Mouse (Mus musculus): ENCODE results near the gene Hoxb5. TPM values are rescaled to one million over a fixed set of nuclear protein-coding genes. Genes with fewer than 3 reads are reported as not detected.

Hoxb5 gene
- polyA plus RNA-seq, 1 experiment = not detected

DNA sequence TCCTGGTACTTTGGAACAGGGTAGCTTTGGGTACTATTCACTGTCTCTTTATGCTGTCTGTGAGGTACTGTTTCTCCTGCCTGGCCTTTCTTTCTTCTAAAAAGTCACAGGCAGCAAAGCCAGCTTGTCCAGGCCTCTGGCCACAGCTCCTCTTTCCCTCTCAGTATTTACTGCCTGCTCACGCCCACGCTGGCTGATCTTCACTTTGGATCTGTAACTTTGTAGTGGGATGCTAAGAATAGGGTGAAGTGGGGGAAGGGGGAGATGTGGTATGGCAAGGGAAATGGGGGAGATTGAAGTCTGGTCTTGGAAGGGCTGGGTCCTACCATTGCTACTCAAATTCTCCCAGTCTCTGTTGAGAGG is 30.8 kb downstream of the Hoxb5 start:
- no peak for DNase-seq (ENCODE audit: extremely low spot score in 1 of 2, low spot score in 1 of 2)

DNA sequence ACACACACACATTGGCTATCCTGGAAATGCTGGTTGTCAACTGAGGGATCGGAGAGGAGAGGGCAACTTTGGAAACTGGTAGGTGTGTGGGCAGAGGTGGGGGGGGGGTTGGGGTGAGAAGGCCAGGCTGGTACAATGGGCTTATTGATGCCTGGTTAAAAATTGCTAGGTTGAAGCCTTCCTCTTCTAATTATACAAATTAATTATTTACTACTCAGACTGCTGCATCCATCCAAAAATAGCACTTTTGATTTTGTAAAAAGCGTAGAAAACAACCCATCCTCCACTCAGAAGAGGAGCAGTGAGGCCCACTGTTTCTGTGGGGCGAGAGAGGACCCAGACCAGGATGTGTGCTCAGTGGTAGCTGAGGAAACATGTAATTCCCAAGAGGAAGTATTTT is 31.9 kb downstream of the Hoxb5 start:
- no peak for DNase-seq (ENCODE audit: extremely low spot score in 1 of 2, low spot score in 1 of 2)

DNA sequence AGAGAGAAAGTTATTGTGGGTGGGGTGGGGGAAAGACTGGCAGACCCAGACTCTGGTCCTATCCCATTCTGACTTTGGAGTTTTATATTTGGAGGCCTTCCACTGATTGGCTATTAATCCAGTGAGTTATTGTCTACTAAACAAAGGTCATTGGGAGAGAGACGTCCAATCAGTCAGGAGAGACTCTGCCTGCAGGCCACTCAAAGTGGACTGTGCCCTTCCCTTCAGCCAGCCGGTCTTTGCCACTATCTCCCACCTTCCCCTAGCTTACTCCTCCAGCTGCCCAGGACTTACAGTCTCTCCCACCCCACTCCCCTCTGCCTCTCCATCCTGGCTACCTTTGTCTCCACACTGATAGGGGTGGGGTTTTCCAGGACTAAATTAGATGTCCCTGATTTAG is 33.5 kb downstream of the Hoxb5 start:
- no peak for DNase-seq (ENCODE audit: extremely low spot score in 1 of 2, low spot score in 1 of 2)

DNA sequence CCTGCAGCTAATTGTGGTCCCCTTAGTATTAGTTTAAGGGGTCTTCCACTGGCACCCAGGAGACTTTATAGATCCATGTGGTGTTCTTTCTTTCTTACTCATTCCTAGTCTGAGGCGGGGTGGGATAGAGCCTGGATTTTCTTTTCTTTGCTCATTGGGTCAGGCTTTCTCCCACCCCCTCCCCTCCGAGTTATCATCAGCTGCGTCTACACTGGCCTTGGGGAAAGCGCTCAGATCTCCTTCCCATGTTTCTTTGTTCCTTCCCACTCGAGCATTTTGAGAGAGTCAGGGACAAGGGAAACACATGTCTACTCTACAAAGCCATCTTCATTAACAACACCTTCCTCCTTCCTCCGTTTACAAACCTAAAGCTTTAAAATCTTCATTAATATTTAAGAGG is 33.9 kb downstream of the Hoxb5 start:
- no peak for DNase-seq (ENCODE audit: extremely low spot score in 1 of 2, low spot score in 1 of 2)

DNA sequence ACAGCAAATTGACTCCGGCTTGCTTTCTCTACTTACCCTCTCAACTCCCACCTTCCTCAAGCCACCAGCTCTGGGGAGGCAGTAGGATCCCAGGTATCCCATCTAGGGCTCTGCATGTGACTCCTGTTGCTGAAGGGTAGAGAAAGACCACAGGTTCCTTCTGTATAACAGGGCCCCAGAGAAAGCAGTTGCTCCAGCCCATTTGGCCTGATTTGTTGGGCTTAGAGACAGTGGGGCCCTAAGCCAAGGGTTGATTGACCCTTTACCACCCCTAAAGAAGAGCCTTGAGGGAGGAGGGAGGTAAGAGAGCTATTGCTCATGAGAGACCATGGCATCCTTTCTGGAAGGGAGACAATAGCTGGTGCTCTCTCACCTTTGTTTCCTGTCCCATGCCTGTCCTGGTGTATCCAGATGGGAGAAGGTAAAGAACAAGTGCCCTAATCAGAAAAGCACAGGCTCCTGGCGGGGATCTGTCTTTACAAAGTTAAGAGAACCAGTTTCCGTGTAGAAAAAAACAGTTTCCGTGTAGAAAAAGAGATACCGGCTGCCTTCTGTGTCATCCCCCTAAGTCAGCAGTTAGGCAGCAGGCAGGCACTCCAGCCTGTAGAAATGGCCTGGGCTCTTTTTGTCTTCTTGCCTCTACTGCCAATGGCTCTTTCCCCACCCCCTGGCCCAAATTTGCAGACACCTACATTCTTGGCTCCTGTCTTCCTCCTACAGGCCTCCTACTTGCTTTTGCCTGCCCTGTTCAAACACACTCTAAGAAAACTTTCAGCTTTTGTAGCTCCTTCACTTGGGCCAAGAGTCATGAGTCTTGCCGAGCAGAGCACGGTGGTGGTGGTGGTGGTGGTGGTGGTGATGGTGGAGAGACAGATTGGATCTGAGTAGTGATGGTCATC is 36.1 kb downstream of the Hoxb5 start:
- DNase-seq (ENCODE audit: extremely low spot score in 1 of 2, low spot score in 1 of 2) = no peak

DNA sequence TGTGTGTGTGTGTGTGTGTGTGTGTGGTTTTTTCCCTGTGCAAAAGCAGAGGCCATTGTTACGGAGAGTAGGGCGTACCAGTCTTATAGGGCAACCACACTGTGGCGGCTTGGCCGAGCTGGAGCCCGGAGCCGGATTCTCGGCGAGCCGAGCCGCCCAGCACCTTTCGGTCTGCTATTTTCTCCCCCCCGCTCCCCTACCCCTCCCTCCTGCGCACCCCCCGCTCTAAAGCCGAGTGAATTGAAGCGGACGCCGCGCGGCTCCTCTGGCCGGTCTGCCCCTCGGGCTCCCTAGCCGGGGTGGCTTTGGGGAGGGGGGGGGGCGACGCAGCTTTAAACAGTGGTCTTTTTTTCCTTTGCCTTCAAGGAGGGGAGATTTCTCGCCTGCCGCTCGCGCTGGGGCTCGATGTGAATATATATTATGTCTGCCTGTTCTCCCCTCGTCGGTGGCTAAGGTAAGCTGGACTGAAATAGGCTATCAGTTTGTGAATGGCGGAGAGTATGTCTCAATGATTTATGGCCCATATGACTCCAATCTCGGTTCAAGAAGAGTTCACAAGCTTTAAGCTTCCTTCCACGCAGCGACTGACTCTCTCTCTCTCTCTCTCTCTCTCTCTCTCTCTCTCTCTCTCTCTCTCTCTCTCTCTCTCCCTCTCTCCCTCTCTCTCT is 37.7 kb downstream of the Hoxb5 start:
- no peak for DNase-seq (ENCODE audit: extremely low spot score in 1 of 2, low spot score in 1 of 2)

DNA sequence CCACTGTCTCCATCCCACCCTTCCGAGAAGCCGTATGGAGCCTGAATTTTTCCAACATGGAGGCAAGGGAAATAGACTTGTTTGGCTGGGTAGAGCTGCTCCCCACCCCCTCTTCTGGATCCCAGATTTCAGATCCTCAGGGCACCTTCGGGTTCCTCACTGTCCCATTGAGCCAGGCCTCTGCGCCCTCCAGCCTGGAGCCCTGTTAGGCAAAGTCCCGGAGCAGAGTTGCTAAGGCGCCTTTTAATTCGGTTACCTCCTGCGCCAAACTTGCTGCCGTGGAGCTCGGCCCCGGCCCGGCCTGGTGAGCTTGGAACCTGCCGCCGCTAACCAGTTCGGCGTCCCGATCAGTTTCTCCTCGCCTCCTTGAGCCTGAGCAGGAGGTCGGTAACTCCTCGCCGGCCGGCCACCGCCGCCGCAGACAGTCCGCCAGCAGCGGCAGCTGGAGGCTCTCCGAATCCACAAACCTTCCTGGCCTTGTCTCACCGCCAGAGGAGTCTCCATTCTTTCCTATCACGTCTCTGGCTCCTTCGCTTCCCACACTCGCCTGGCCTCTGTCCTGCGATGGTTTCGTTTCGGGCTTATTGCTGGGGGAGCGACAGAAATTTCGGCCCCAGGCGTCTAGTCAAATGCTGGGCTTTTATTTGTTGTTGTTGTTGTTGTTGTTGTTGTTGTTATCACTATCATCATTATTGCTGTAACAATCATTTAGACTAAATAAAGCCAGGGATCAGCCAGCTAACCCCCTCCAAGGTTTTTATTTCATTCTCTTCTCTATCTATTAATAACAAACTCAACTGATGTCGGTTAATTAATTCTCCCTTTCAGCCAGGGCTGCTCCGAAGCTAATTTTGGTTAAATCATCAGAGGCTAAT is 38.8 kb downstream of the Hoxb5 start:
- no peak for DNase-seq (ENCODE audit: extremely low spot score in 1 of 2, low spot score in 1 of 2)

DNA sequence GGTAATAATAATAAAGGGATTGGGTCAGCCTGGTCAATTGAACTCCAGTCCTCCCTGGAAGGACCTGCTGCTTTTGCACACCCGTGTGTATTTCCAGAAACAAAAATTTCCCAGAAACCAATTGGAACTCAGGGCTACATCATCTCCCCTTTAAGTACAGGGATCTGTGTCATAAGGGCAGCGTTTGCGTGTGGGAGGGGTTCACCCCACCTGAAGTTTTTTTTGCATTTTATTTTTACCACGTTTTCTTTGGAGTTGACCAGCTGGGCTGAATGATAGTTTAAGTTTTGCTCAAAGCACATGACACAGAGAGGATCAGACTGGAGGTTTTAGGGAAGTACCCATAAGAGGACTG is 39.4 kb downstream of the Hoxb5 start:
- DNase-seq (ENCODE audit: extremely low spot score in 1 of 2, low spot score in 1 of 2) = no peak

DNA sequence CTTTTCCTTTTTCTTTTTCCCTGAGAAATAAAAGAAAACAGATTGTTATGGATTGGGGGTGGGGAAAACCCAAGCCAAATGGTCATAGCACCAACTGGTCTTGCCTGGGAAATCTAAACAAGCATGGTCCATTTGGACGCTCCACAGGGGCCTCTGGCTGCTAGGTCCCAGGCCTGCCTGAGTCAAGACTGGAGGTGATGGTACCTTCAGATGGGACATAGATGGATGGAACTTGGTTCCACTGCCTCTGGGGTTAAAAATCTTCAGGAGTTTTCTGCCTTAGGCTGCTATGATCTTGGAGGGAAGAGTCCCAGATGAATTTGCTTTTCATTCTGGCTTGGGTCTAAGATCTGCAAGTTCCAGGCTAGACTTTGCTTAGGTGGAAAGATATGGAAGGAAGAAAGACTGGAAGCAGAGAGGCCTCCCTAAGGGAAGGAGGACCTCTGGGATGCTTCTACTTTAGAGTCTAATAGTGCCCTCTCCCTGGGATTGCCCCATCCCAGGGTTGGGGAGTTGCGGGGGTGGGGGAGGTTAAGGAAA is 40.1 kb downstream of the Hoxb5 start:
- no peak for DNase-seq (ENCODE audit: extremely low spot score in 1 of 2, low spot score in 1 of 2)

DNA sequence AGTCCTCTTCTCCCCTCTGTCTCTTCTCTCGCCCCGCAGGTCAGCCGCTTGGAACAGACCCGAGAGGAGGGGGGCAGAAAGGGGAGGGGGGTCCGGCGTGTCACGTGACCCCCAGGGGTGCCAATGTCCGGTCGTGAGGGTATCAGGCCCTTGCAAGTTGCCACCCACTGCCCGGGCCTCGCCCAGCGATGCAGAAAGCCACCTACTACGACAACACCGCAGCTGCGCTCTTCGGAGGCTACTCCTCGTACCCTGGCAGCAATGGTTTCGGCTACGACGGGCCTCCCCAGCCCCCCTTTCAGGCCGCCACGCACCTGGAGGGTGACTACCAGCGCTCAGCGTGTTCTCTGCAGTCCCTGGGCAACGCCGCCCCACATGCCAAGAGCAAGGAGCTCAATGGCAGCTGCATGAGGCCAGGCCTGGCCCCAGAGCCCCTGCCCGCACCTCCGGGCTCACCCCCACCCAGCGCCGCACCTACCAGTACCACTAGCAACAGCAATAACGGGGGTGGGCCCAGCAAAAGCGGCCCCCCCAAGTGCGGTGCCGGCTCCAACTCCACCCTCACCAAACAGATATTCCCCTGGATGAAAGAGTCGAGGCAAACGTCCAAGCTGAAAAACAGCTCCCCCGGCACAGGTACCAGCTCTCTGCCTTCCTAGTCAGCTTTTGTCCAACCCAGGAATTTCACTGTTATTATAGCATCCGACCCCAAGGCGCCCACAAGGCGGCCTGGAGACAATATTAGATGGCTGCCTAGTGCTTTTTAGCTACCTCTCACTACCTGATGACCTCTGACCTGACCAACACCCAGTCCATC is 41.1 kb downstream of the Hoxb5 start:
- DNase-seq (ENCODE audit: extremely low spot score in 1 of 2, low spot score in 1 of 2) = no peak

DNA sequence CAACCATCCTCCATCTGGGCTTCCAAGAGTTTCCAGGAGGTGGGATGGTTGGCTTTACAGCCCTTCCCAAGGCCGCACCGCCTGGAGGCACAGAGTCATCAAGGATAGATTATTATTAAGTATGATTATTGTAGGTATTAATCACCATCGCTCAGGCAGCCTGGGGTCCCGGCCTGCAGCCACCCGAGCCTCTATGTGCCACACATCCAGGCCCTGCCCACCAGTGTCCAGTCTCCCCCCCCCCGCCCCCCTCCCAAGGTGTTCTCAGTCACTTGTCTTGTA is 41.7 kb downstream of the Hoxb5 start:
- no peak for DNase-seq (ENCODE audit: extremely low spot score in 1 of 2, low spot score in 1 of 2)

DNA sequence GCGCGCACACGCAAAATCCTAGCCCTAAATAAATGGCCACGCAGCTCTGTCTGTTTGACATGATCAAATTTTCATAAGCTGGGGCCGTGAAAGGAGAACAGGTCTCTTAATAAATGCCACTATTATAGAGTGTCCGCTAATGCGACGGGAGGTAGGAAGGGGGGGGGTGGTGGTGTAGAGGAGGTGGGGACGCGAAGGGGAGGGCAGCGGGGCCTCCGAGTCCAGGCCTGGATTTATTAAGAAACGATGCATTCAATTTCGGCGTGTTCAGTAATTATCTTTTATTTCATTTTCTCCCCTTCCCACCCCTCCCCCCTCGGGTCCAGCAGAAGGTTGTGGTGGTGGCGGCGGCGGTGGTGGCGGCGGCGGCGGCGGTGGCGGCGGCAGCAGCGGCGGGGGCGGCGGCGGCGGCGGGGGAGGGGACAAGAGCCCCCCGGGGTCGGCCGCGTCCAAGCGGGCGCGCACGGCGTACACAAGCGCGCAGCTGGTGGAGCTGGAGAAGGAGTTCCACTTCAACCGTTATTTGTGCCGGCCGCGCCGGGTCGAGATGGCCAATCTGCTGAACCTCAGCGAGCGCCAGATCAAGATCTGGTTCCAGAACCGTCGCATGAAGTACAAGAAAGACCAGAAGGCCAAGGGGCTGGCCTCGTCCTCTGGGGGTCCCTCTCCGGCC is 42.2 kb downstream of the Hoxb5 start:
- DNase-seq (ENCODE audit: extremely low spot score in 1 of 2, low spot score in 1 of 2) = no peak

DNA sequence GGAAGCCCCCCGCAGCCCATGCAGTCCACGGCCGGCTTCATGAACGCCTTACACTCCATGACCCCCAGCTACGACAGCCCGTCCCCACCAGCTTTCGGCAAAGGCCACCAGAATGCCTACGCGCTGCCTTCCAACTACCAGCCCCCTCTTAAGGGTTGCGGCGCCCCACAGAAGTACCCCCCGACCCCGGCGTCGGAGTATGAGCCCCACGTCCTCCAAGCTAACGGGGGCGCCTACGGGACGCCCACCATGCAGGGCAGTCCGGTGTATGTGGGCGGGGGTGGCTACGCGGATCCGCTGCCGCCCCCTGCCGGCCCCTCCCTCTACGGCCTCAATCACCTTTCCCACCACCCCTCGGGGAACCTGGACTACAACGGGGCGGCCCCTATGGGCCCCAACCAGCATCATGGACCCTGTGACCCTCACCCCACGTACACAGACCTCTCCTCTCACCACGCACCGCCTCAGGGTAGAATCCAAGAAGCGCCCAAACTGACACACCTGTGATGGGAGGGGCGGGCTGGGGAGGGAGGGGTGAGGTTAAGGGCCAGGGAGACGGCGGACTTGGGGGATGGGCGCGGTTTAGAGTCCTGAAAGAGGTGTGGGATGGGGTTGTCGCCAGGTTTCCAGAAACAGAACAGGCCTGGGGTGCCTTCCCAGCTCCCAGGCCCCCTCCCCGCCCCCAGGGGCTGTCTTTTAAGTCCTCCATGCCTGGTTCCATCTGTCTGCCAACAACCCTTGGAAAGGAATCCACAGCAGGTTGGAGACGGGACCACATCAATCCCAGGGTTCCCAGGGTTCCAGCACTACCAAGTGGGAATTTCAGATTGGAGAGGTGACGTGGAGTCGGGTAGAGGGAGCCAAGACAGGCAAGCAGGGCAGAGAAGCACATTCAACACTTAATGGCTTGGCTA is 43.0 kb downstream of the Hoxb5 start:
- DNase-seq (ENCODE audit: extremely low spot score in 1 of 2, low spot score in 1 of 2) = no peak

DNA sequence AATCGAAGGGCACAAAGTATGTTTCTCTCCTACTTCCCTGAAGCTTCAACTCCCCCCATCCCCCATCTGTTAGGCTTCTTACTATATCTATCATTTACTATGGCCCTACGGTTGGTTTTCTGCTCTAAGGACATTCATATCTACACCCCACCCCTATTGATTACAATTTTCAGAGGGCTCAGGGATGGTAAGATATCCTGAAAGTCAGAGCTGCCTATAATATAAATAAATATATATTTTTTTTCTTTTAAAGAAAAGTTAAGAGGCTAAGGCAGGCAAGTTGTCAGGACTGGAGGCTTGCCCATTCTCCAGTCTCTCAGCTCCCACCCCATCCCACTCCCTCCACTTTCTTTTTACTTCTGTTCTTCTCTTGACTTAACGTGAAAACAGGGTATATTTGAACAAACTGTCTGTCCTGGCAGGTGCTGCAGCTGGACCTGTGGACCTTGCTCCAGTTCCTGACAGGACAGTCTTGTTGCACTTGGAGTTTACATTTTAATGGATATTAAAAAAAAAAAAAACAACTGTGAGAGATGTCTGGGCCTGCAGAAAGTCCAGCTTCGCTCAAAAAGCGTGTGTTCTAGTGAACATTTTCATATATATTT is 43.9 kb downstream of the Hoxb5 start:
- DNase-seq (ENCODE audit: extremely low spot score in 1 of 2, low spot score in 1 of 2) = no peak

DNA sequence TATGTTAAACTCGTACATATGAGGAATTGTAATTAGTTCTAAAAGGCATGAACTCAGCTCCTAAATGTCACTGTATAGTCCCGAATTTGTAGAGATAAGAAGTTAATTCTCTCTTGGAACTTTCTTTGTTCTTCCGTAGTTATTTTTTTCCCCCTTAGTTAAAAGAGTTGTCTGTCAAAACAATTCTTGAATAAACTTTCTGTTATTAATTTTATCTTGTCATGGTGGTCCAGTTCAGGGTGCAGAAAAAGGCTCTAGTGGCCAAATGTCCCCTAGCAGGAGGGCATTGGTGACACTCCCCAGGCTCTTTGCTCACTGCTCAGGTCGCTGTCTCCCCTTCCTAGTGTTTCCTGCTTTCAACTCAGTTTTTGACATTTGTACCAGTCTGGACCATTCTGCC is 44.6 kb downstream of the Hoxb5 start:
- DNase-seq (ENCODE audit: extremely low spot score in 1 of 2, low spot score in 1 of 2) = no peak

DNA sequence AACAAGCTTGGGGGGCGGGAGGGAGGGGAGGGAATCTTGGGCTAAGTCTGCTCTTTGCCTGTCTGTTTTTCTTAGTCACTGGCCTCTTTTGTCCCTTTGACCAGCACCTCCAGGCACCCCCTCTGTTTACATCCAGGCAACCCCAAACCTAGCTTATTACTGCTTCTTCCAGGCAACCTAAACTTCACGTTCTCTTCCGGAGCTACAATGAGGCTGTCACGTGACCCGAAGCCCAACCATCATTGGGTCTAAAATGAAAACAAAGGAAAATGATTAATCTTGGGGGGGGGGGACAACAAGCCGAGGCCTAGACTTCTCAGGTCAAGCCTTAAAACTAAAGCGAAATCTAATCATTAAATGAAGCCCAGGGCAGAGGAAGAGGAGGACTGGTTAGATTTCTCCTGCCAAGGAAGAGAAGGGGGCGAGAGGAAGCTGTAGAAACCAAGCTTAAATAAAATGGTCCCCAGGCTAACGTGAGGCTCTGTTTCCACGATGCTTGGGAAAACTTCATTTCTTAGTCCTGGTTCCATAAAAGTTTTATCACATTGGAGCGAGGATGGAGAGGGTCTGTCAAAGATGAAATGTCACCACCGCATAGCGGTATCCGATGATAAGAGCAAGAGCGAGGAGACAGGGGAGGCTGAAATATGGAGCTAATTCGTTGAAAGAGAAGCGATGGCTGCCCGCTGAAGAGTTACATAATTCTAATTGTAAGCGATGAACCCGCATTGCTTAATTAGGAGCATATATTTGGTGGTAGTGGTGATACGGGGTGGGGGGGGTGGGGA is 45.2 kb downstream of the Hoxb5 start:
- DNase-seq (ENCODE audit: extremely low spot score in 1 of 2, low spot score in 1 of 2) = no peak

DNA sequence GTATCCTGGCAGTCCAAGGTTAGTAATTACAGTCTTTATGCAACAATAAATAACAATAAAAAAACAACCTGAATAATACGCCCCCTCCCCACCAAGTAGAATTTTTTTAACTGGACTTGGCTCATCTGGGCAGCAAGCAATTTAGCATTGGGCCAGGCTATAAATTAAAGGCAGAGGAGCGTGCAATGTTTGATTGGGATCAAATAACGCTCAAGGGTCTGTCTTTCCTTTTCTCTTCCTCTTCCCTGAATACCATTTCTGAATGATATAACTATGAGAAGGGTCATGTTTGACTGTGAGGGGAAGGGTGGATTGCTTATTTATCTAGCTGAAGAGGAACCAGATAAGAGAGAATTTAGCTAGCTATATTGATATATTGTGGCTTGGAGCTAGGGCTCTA is 45.9 kb downstream of the Hoxb5 start:
- no peak for DNase-seq (ENCODE audit: extremely low spot score in 1 of 2, low spot score in 1 of 2)
